Mouse (Mus musculus): ENCODE data around the gene Grb10.

DNA sequence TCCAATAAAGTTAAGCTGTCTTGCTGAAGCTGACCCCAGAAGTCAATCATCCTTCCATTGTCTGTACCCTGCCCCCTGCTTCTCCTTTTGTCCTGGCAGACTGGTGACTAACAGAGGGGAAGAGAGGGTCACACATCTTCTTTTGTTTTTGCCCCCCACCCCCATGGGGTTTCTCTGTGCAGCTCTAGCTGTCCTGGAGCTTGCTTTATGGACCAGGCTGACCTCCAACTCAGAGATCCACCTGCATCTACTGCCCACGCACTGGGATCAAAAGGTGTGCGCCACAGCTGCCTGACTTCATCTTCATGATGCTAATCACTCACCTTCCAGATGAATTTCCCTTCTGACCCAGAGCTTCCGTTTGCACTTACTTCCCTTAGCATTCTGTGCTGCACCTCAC lies 114.6 kb downstream of the Grb10 start:
- TF ChIP-seq CTCF (IDR thresholded peaks at IDR 0.05; ENCODE audit: low read depth): no peak
- no peak for TF ChIP-seq EP300 (IDR thresholded peaks at IDR 0.05; ENCODE audit: low read depth)

All from liver, postnatal 0 days (tissue).